Mouse (Mus musculus) liver, embryonic 12.5 days (tissue): ENCODE results near the gene Olfr270. TPM values are rescaled to one million over a fixed set of nuclear protein-coding genes. Genes with fewer than 3 reads are reported as not detected.

ENCODE experiments used
- ATAC-seq: fragments of 200-750 bp; cut with Nextera tagmentation; 2 replicates; pipeline ENCODE4 v1.8.0; 2017; ENCODE audit warnings: moderate number of reproducible peaks, mild to moderate bottlenecking, moderate library complexity
- H3K27ac ChIP-seq: fragments of 300-500 bp; sonication (generic); 2 replicates; pipeline ENCODE4 v1.5.1; 2016; ENCODE audit warnings: mild to moderate bottlenecking
- H3K27me3 ChIP-seq: fragments of 300-500 bp; sonication (generic); replicated peaks from 2 replicates; pipeline ENCODE4 v1.6.1; 2016; ENCODE audit warnings: mild to moderate bottlenecking, moderate library complexity
- H3K36me3 ChIP-seq: fragments of 300-500 bp; sonication (generic); 2 replicates; pipeline ENCODE4 v1.6.1; 2016; ENCODE audit warnings: mild to moderate bottlenecking, moderate library complexity
- H3K4me1 ChIP-seq: fragments of 300-500 bp; sonication (generic); 2 replicates; pipeline ENCODE4 v1.6.1; 2016
- H3K4me2 ChIP-seq: fragments of 300-500 bp; sonication (generic); 2 replicates; pipeline ENCODE4 v1.6.1; 2016; ENCODE audit warnings: mild to moderate bottlenecking, moderate library complexity
- H3K4me3 ChIP-seq: fragments of 300-500 bp; sonication (generic); 2 replicates; pipeline ENCODE4 v1.5.1; 2016; ENCODE audit warnings: mild to moderate bottlenecking, moderate library complexity
- H3K9ac ChIP-seq: fragments of 300-500 bp; sonication (generic); 2 replicates; pipeline ENCODE4 v1.6.1; 2016; ENCODE audit warnings: mild to moderate bottlenecking, moderate library complexity
- H3K9me3 ChIP-seq: fragments of 300-500 bp; sonication (generic); replicated peaks from 2 replicates; pipeline ENCODE4 v1.6.1; 2016; ENCODE audit warnings: mild to moderate bottlenecking, moderate library complexity
- WGBS: fragments of 180-500 bp; shearing (Covaris S2); methylation state at CpG from one replicate; pipeline ENCODE4 v1.1.7; 2016; ENCODE audit not compliant: insufficient replicate concordance; 5-methylcytosine and 5-hydroxymethylcytosine counted together
- polyA plus RNA-seq: library from polyadenylated mRNA; unstranded; fragments of >200 nt; fragmentation: Nextera tagmentation; extraction: Ambion mirVana; gene quantifications from 2 replicates; pipeline ENCODE4 v1.2.1, GENCODE M21; 2016

Gene Olfr270
- polyA plus RNA-seq, 1 experiment from 2014 or later = not detected

GRCm38 (mm10) chr4:53009183-53009582 is 44.8 kb downstream of the Olfr270 start:
- no peaks in the 10 kb centered on the region for H3K27me3 ChIP-seq
- 72% methylated on average over 4 of the region's 4 CpGs for WGBS
- no peak overlapping the region for H3K27ac ChIP-seq
- no peak for ATAC-seq
- peaks cover 13% of the 10 kb centered on the region for H3K4me1 ChIP-seq
- H3K36me3 ChIP-seq = peaks cover 1% of the 10 kb centered on the region; the same call in 1 of the 2 replicates
- no peak overlapping the region for H3K4me3 ChIP-seq
- no peak overlapping the region for H3K9ac ChIP-seq
- H3K9me3 ChIP-seq = no peaks in the 10 kb centered on the region
- H3K4me2 ChIP-seq = no peak overlapping the region

DNA sequence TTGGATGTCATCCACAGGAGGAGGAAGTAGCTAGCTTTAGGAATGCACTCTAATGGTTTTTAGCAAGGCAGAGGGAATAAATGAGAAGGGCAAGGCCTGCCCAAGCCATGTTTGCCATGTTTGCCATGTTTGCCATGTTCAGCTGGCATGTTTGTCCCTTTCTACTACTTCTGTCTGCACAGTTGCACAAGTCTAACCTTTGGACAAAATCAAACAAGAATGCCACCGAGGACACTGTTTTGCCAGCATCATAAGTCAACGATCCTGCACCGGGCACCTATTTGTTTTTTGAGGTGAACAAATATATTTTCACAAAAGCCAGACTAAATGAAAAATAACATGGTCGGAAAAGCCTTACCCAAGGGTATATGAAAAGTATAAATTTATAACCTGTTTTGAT is 45.5 kb downstream of the Olfr270 start:
- Histone ChIP-seq H3K4me1 (peaks cover 13% of the 10 kb centered on the region), H3K4me2 (no peak overlapping the region), H3K9ac (no peak overlapping the region), H3K27me3 (no peaks in the 10 kb centered on the region), H3K36me3 (peaks cover 7% of the 10 kb centered on the region; the same call in 1 of the 2 replicates), H3K4me3 (no peak overlapping the region), H3K9me3 (no peaks in the 10 kb centered on the region), H3K27ac (no peak overlapping the region)
- ATAC-seq = no peak
- WGBS = 72% methylated on average over 4 of the region's 4 CpGs

- no peaks in the 10 kb centered on the region for H3K27me3 ChIP-seq
- H3K4me3 ChIP-seq = peak within 1 kb of the TSS; percentile 75
- H3K4me2 ChIP-seq = peak within 1 kb of the TSS; percentile 78
- under 1% methylated on average over 63 of the region's 63 CpGs for WGBS
- peak within 1 kb of the TSS; percentile 80 for H3K27ac ChIP-seq
- peak within 1 kb of the TSS; percentile 70 for H3K9ac ChIP-seq
- peaks cover 24% of the 10 kb centered on the region for H3K36me3 ChIP-seq
- peak; percentile 95 for ATAC-seq
- peaks cover 13% of the 10 kb centered on the region for H3K4me1 ChIP-seq
- peaks cover 6% of the 10 kb centered on the region; the same call in 1 of the 2 replicates for H3K9me3 ChIP-seq
Measured at GRCm38 (mm10) chr4:53011732-53012361, 47.5 kb downstream of the Olfr270 start, which contains the start of gene Nipsnap3b. TSS of gene Nipsnap3b (plus strand) at chr4:53011880.

DNA sequence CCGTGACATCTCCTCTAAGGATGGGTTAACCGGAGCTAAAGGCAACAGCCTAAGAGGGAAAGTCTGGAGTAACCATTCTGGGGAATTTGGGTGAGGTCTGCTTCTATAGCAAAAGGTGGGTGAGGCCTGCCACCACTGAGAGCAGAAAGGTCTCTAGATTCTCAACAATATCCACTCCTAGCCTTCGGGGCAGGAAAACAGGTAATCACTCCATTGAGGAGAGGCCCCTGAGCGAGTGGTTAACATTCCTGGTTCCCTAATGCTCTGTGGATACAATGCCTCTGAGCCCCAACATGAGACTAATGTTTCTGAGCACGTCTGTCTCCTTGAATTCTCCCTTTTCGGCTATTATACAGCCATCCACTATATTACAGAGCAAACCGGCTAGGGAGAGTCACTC is 50.1 kb downstream of the Olfr270 start:
- no peak overlapping the region for H3K4me2 ChIP-seq
- H3K4me1 ChIP-seq = peaks cover 13% of the 10 kb centered on the region
- 78% methylated on average over 7 of the region's 7 CpGs for WGBS
- no peak for ATAC-seq
- H3K9ac ChIP-seq = no peak overlapping the region
- H3K36me3 ChIP-seq = peaks cover 41% of the 10 kb centered on the region
- no peak overlapping the region for H3K4me3 ChIP-seq
- H3K27ac ChIP-seq = no peak overlapping the region
- peaks cover 8% of the 10 kb centered on the region; the same call in 1 of the 2 replicates for H3K9me3 ChIP-seq
- H3K27me3 ChIP-seq = no peaks in the 10 kb centered on the region

- ATAC-seq = no peak
- H3K9ac ChIP-seq = no peak overlapping the region
- peaks cover 8% of the 10 kb centered on the region; the same call in 1 of the 2 replicates for H3K9me3 ChIP-seq
- 81% methylated on average over 3 of the region's 3 CpGs for WGBS
- peaks cover 47% of the 10 kb centered on the region for H3K36me3 ChIP-seq
- H3K27me3 ChIP-seq = no peaks in the 10 kb centered on the region
- no peak overlapping the region for H3K27ac ChIP-seq
- H3K4me3 ChIP-seq = no peak overlapping the region
- no peak overlapping the region for H3K4me2 ChIP-seq
- H3K4me1 ChIP-seq = peaks cover 13% of the 10 kb centered on the region
Measured at GRCm38 (mm10) chr4:53015024-53015423, 50.7 kb downstream of the Olfr270 start.

DNA sequence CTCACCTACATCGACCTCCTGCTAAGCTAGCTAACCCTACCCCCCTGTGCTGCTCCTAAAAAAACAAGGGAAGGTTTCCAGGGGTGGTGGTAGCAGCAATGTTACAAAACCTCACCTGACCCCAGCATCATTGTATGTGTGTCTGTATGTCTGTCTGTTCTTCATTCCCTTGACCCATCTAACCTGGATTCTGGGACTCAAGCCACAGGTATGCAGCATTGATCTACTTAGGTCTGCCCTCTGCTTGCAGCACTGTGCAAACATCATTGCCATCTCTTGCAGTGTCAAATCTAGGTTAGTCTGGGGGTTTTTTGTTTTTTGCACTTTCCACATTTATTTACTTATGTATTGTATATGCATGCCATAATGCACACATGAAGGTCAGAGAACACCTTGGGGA is 54.0 kb downstream of the Olfr270 start:
- Histone ChIP-seq H3K27me3 (no peaks in the 10 kb centered on the region), H3K9me3 (peaks cover 8% of the 10 kb centered on the region; the same call in 1 of the 2 replicates), H3K4me1 (no peaks in the 10 kb centered on the region), H3K9ac (no peak overlapping the region), H3K4me3 (no peak overlapping the region), H3K27ac (no peak overlapping the region), H3K4me2 (no peak overlapping the region), H3K36me3 (peaks cover 72% of the 10 kb centered on the region)
- ATAC-seq = no peak
- WGBS = 75% methylated on average over 1 of the region's 1 CpGs

Other genes with a start within 250 kb of the Olfr270 start
- not detected in 2 replicates for gene Olfr275, start 149.9 kb upstream of the Olfr270 start, polyA plus RNA-seq
- not detected in 2 replicates for gene Olfr273, start 105.3 kb upstream of the Olfr270 start, polyA plus RNA-seq
- not detected in 2 replicates for gene Olfr272, start 45.4 kb upstream of the Olfr270 start, polyA plus RNA-seq
- gene Nipsnap3a, start 24.7 kb downstream of the Olfr270 start, polyA plus RNA-seq = not detected in 2 replicates
- 46.0 and 46.2 TPM in 2 replicates for gene Nipsnap3b, start 47.3 kb downstream of the Olfr270 start, polyA plus RNA-seq
- 9.8 and 10.1 TPM in 2 replicates for gene Abca1, start 195.3 kb downstream of the Olfr270 start, polyA plus RNA-seq